Mouse (Mus musculus): Measurements from ENCODE around the gene Apol7a.
"Not testable (repeated sequence)": the region's sequence is repeated elsewhere in the genome, so short reads cannot be mapped to it uniquely, and the experiment has no call there.

Gene Apol7a

GRCm38 (mm10) chr15:77399027-77399426 is at the start of gene Apol7a:
Gene Apol7a (minus strand): TSS chr15:77399110.
- DNase-seq (ENCODE audit: low spot score in 2 of 2): not testable (repeated sequence)

GRCm38 (mm10) chr15:77447392-77447791 is 48.5 kb upstream of the Apol7a start, which contains the start of gene Apol7b:
Gene Apol7b (minus strand): TSS chr15:77447492.
- not testable (repeated sequence) for DNase-seq (ENCODE audit: low spot score in 2 of 2)

GRCm38 (mm10) chr15:77445668-77446067 is 46.8 kb upstream of the Apol7a start:
- not testable (repeated sequence) for DNase-seq (ENCODE audit: low spot score in 2 of 2)

- peak; percentile 75 to 89 for DNase-seq (ENCODE audit: low spot score in 2 of 2)
These were observed 45.8 kb upstream of the Apol7a start for GRCm38 (mm10) chr15:77444746-77445145.

GRCm38 (mm10) chr15:77428690-77429448 is 30.0 kb upstream of the Apol7a start:
- DNase-seq (ENCODE audit: low spot score in 2 of 2): not testable (repeated sequence)

- DNase-seq (ENCODE audit: low spot score in 2 of 2): not testable (repeated sequence)
These were observed 24.0 kb upstream of the Apol7a start for GRCm38 (mm10) chr15:77422925-77423324.

GRCm38 (mm10) chr15:77419657-77420056 is 20.7 kb upstream of the Apol7a start:
- not testable (repeated sequence) for DNase-seq (ENCODE audit: low spot score in 2 of 2)

- DNase-seq (ENCODE audit: low spot score in 2 of 2): not testable (repeated sequence)
These were observed 17.9 kb upstream of the Apol7a start for GRCm38 (mm10) chr15:77416655-77417333.

GRCm38 (mm10) chr15:77415653-77416052 is 16.7 kb upstream of the Apol7a start:
- peak in 1 of 2 experiments; percentile 4 for DNase-seq (ENCODE audit: low spot score in 2 of 2)

- DNase-seq (ENCODE audit: low spot score in 2 of 2): peak in 1 of 2 experiments; percentile 12
These were observed 13.8 kb upstream of the Apol7a start for GRCm38 (mm10) chr15:77412695-77413094.

- DNase-seq (ENCODE audit: low spot score in 2 of 2): not testable (repeated sequence)
These were observed 12.1 kb upstream of the Apol7a start, which contains the start of gene Apol9a for GRCm38 (mm10) chr15:77411035-77411434. Gene Apol9a (minus strand): TSS chr15:77411135.

- DNase-seq (ENCODE audit: low spot score in 2 of 2): not testable (repeated sequence)
These were observed 7.5 kb upstream of the Apol7a start for GRCm38 (mm10) chr15:77406370-77406769.

GRCm38 (mm10) chr15:77397450-77398132 is 1.3 kb downstream of the Apol7a start:
- DNase-seq (ENCODE audit: low spot score in 2 of 2): peak in 1 of 2 experiments; percentile 58

GRCm38 (mm10) chr15:77393832-77394231 is 5.1 kb downstream of the Apol7a start:
- not testable (repeated sequence) for DNase-seq (ENCODE audit: low spot score in 2 of 2)

GRCm38 (mm10) chr15:77387462-77387861 is 11.4 kb downstream of the Apol7a start:
- no peak for DNase-seq (ENCODE audit: low spot score in 2 of 2)

- DNase-seq (ENCODE audit: low spot score in 2 of 2): no peak
These were observed 14.4 kb downstream of the Apol7a start for GRCm38 (mm10) chr15:77384340-77385030.

- DNase-seq (ENCODE audit: low spot score in 2 of 2): no peak
These were observed 16.0 kb downstream of the Apol7a start for GRCm38 (mm10) chr15:77382880-77383279.

GRCm38 (mm10) chr15:77382271-77382850 is 16.5 kb downstream of the Apol7a start:
- no peak for DNase-seq (ENCODE audit: low spot score in 2 of 2)

GRCm38 (mm10) chr15:77381481-77381880 is 17.4 kb downstream of the Apol7a start:
- DNase-seq (ENCODE audit: low spot score in 2 of 2): no peak

- DNase-seq (ENCODE audit: low spot score in 2 of 2): no peak
These were observed 19.0 kb downstream of the Apol7a start for GRCm38 (mm10) chr15:77379921-77380320.

- DNase-seq (ENCODE audit: low spot score in 2 of 2): no peak
These were observed 21.5 kb downstream of the Apol7a start for GRCm38 (mm10) chr15:77377419-77377818.
